Mouse (Mus musculus) R1 (cell line): ENCODE measurements at regions not wholly inside any gene's neighbourhood (a gene's known extent, or its start where the extent isn't known, plus 50 kb on each side); places are given as distances from the start of the nearest gene placed in this dataset.

Source experiments
- DNase-seq: peaks from one replicate; pipeline ENCODE4 v3.0.0-alpha.2; 2018; ENCODE audit warnings: low read depth, low spot score

DNA sequence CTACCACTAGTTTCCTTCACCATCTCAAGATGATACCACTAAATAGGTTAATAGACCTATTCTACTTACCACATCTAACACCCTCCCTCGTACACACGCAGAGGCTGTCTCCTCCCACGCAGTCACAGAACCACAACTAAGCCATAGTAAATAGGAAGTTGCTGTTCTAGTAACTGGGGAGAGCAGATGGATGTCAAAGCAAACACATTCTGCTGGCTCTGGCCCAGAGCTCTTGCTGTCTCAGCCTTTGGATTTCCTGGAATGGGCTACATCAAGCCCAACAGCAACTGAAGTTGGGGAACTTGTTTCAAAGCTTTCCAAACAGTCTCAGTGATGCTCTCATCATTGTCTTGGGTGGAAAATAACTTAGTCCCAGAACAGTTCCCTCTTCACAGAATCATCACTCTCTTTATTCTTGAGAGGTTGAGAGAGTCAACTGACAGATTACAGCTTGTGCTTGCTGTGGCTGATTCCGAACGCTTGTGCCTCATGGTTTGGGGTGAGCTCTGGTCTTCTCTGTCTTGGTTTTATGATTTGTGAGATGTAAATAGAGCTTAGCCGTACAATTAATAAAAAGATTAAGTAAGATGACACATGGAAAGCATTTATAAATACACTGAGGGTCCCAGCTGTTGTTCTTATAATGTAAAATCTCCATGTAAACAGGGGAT lies 538.5 kb upstream of the Klf4 start:
- DNase-seq = no peak

GRCm38 (mm10) chr4:56068859-56069258 lies 536.6 kb upstream of the Klf4 start:
- DNase-seq = no peak

DNA sequence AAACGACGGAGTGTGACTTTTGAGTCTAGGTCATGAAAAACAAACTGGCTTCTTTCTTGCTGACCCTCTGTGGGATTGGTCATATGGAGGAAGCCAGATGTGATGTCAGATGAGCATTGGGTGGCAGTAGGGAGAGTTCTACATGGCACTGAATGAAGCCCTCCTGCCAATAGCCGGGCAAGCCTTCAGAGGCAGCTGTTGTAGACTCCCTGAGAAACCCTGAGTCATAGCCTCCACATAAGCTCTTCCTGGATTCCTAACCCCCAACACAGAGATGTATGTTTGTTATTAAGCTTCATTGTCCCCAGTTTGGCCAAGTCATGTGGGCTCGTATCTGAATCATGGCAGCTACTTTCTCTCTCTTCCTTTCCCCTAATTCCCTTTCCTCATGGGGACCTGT lies 532.4 kb upstream of the Klf4 start:
- no peak for DNase-seq

- DNase-seq = peak; percentile 80
Measured at GRCm38 (mm10) chr4:56051792-56052380, 519.6 kb upstream of the Klf4 start.

DNA sequence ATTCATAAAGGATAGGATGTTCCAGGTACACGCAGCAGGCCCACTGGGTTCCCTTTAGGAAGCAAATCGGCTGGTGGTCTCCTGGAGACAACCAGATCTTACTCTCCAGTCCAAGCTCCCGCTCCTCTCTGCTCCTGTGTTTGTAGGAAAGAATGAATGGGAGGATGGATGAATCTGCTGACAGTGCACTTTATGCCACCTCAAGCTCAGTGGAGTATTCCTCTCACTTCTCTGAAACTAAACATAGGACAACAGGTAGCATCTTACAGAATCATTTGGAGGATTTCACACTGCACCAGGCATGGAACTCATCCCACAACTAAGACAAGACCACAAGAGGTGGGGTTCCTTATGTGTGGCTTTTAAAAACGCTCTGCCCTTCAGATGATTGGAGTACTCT lies 507.1 kb upstream of the Klf4 start:
- no peak for DNase-seq

DNA sequence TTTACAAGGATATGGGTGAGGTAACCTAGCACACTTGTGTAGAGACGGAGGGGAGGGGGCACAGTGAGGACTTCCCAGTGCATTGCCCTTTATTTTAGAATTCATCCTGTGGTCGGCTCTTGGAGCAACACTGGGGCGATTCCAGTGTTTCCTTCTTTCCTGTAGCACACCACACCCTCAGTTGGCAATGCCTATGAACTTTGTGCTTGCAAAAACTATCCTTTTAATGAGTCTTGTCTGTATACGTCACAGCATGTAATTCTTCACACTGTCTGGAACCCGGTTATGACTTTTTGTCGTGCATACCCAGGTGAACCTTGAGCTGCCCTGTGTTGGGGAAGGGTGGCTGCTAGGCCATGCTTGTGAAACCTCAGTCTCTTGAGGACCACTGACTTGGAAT lies 504.1 kb upstream of the Klf4 start:
- DNase-seq = no peak

DNA sequence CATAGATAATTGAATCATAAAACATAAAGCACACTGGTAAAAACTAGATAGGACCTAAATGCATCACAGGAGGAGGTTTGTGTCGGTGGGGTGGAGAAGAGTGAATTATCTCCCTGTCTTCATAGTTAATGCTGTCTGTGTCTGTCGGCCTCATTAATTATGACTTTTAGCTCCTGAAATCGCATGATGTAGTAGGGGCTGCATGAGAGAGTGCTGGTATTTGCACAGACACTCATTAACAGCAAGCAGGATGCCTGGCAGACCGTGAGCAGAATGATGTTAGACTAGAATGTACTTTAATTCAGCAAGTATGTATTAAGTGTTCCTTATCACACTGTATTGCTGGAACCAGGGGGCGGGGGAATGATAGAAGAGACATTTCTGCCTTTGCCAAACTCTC lies 503.3 kb upstream of the Klf4 start:
- DNase-seq = no peak

GRCm38 (mm10) chr4:56028441-56028840 lies 496.2 kb upstream of the Klf4 start:
- no peak for DNase-seq

- DNase-seq = no peak
Measured at GRCm38 (mm10) chr4:56027258-56027657, 495.0 kb upstream of the Klf4 start.

DNA sequence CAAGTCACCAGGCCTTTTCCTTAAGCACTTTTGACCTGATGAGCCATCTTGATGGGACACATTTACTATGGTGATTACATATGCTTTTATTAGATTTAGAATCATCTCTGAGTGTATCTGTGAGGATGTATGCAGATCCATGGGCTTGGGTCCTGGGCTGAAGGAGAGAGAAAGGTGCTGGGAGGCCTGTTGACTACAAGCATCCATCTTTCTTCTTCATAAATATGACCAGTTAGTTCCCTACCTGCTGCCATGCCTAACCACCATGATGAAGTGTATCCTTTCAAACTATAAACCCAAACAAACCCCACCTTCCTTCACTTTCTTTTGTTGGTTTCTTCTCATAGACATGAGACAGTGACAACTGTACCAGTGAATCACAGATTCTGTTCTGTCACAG lies 492.2 kb upstream of the Klf4 start:
- DNase-seq = no peak

GRCm38 (mm10) chr4:56018212-56018611 lies 485.9 kb upstream of the Klf4 start:
- no peak for DNase-seq

- DNase-seq = no peak
Measured at GRCm38 (mm10) chr4:56015481-56015880, 483.2 kb upstream of the Klf4 start.

- no peak for DNase-seq
Measured at GRCm38 (mm10) chr4:56008287-56008686, 476.0 kb upstream of the Klf4 start.

DNA sequence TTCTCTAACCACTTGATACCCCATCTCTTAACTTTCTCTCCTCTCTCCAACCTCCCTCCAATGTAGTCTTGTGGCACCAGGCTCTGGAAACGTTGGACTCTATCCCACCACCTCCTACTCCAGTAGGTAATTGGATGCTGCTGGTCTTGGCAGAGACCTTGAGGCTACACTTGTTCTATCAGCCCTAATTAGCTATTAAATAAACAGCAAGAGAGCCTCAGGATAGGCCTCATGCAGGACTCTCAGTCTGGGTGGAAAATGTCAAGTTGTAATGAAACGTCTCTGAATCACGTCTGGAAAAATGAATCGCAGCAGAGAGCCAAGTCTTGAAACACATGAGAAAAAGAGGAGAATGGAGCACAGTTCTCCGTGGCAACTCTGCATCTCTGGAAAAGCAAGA lies 472.0 kb upstream of the Klf4 start:
- no peak for DNase-seq

GRCm38 (mm10) chr4:56001312-56001731 lies 469.1 kb upstream of the Klf4 start:
- DNase-seq = no peak

GRCm38 (mm10) chr4:55984026-55984425 lies 451.8 kb upstream of the Klf4 start:
- DNase-seq = no peak

- DNase-seq = no peak
Measured at GRCm38 (mm10) chr4:55978539-55978938, 446.3 kb upstream of the Klf4 start.

DNA sequence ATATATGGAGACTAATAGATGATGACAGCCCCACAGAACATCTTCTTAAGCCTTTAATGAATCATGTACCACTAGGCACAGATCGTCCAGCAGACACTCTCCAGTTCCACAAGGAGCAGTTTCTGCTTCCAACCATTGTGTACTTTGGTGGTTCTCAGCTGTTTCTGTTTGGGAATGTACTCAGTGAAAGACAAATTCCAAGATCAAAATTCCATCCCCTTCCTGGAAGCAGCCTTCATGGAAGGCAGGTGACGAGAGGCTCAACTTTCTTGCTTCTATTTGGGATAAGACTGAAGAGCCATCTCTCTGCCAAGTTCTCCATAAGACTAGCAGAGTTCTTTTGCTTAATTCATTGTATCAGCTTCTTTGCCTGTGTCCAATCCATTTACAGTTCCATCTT lies 444.0 kb upstream of the Klf4 start:
- no peak for DNase-seq

- DNase-seq = no peak
Measured at GRCm38 (mm10) chr4:55973706-55974105, 441.4 kb upstream of the Klf4 start.

GRCm38 (mm10) chr4:55972235-55972819 lies 440.1 kb upstream of the Klf4 start:
- no peak for DNase-seq

GRCm38 (mm10) chr4:55960063-55960462 lies 427.8 kb upstream of the Klf4 start:
- no peak for DNase-seq

DNA sequence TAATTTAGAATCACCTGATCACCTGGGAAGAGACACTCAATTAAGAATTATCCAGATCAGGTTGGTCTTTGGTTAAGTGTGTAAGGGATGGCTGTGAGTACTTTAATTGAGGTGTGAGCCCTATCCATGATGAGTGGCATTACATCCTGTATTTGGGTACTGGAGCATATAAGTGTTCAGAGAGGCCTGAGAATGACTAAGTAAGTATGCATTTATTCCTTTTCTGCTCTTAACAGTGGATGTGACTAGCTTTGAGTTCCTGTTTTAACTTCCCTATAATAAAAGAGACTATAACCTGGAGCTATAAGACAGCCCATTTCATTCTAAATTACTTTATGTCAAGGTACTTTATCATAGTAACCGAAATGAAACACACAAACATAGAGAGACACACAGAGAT lies 421.4 kb upstream of the Klf4 start:
- no peak for DNase-seq

- DNase-seq = no peak
Measured at GRCm38 (mm10) chr4:55952220-55952619, 420.0 kb upstream of the Klf4 start.
